Mouse (Mus musculus): Measurements from ENCODE around the gene Cntnap2. TPM values are rescaled to one million over a fixed set of nuclear protein-coding genes. Genes with fewer than 3 reads are reported as not detected.

Gene Cntnap2
- 100 to 1,000 TPM; 118 to 122 TPM for total RNA-seq (2021)

GRCm38 (mm10) chr6:45059091-45059490 lies at the start of gene Cntnap2:
Gene Cntnap2, plus strand, starts transcription at chr6:45059357.
- intact Hi-C loops (cut with DNase I), result no loop called here
- peak; percentile 47 to 61 for DNase-seq (ENCODE audit: low spot score in 2 of 2)

DNA sequence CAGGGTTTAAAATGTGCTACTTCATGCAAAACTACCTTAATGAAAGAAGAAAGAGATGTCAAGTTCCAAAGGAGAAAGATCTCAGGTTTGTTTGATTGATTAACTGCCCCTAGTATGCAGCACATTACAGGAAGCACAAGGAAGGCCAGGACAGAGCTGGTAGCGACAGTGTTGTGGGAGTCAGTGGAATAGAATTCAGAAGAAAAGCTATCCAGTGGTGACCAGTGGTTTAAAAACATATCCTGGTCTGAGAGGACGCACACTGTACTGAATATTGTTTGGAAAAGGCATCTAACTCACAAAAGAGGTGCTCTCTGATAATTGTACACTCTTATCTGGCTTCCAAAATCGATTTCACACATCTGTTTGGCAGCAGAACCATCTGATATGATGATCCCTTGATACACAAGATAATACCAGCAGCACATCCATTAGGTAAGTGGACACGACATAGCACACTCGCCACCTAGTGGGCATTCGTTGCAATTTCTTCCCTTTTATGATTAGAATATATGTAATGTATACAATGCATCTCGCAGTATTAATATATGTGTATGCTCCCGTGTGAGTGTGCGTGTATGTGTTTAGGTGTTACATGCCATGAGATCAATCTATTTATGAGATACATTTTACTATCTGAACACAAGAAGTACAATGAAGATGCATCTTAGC lies 33.0 kb upstream of the Cntnap2 start:
- DNase-seq (ENCODE audit: low spot score in 2 of 2), result peak; percentile 26 to 38
- intact Hi-C loops (cut with DNase I), result loop anchor here (2.0 to 10.0 kb wide), 3 partner anchors 934 to 1631 kb away; no protein-coding TSS in a partner anchor

- DNase-seq (ENCODE audit: low spot score in 2 of 2), result no peak
- intact Hi-C loops (cut with DNase I), result no loop called here
Measured at GRCm38 (mm10) chr6:45039454-45039853, 19.7 kb upstream of the Cntnap2 start.

DNA sequence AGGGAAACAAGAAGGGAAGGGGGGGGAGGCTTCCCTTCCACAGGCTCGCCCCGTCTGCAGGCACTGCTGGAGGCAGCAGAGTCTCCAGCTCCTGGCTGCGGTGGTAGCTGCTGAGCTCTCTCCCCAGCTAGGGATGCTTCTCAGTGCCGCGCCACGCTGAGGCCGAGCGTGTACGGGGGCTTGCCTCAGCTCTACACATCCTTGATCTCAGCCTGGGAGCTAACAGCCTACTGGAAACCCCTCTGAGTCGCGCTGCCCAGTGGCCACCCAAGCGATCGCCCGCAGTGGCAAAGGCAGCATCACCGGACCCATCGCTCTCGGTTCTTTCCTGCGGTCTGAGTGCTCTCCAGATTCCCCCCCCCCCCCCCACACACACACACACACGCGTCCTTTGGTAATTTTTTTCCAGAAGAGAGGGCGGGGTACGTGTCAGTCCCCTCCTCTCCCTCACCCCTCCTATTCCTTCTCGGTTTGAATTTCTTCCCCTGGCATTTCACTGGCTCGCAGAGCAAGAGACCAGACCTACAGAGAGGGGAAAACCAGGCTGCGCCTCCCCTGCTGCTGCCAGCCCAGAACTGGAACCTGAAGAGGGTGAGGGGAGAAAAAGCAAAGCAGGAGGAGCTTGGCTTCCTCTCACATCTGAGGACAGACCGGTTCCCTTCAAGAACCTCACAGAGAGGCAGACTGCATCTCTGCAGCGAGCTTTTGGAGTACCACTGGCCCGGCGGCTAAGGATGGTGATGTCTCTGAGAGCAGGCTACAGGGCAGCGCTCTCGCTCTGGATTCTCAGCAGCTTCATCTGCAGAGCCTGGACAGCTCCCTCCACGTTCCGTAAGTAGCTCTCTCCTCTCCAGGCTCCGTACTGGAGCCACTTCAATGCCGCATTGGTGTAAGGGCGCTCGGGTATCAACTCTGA lies 657 bp downstream of the Cntnap2 start:
- intact Hi-C loops (cut with DNase I), result loop anchor here (5.0 kb wide), 1 partner anchor 1902 kb away; no protein-coding TSS in a partner anchor
- peak; percentile 77 to 79 for DNase-seq (ENCODE audit: low spot score in 2 of 2)

DNA sequence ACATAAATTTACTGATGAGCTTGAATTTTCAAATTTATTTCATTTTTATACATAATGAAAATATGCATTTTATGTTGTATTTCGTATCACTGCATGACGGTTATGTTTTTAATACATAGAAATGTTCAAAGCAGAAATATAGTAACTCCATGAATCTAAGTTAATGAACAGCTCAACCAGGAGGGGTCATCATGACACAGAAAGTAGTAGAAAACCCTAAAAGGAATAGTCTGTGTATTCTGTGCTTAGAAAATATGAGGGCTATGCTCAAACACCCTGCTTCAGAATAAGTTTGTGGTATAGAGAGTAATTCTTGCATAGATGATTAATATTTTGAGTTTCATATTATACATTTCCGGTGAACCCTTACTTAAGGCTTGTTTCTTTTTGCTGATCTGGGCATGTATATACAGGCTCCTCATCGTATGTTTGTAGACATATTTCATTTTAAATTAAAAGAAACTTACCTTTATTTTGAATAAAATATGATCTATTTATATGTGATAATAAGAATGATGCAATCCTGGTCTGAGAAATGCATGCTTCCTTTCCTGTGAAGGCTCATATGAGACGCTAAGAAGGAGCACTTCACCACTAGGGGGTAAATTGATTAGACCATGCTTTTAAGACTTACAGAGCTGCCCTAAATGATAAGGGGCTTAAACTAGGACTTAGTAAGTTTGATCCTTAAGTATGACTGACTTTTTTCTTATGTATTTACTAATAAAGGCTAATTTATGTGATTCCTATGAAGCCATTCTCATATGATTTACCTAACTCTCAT lies 3.2 kb downstream of the Cntnap2 start:
- intact Hi-C loops (cut with DNase I), result loop anchor here (5.0 kb wide), 1 partner anchor 1900 kb away; no protein-coding TSS in a partner anchor
- DNase-seq (ENCODE audit: low spot score in 2 of 2), result no peak

DNA sequence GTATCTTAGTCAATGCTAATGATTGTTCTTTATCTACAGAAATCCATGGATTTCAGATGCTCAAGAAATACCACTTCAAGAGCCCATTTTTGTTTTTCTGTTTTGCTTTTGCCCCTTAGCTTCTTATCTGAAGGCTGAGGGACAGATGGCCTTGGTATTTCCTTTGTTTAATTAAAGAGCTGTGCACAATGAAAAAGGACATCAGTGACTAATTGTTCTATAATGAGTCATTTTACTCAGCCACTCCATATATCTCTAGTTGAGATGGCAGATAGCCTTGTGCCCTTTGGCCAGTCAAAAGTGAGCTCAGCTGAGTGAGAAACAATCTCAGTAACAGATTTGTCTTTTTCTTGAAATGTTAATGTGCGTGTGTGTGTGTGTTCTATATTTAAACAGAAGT lies 29.1 kb downstream of the Cntnap2 start:
- intact Hi-C loops (cut with DNase I), result no loop called here
- DNase-seq (ENCODE audit: low spot score in 2 of 2), result no peak

DNA sequence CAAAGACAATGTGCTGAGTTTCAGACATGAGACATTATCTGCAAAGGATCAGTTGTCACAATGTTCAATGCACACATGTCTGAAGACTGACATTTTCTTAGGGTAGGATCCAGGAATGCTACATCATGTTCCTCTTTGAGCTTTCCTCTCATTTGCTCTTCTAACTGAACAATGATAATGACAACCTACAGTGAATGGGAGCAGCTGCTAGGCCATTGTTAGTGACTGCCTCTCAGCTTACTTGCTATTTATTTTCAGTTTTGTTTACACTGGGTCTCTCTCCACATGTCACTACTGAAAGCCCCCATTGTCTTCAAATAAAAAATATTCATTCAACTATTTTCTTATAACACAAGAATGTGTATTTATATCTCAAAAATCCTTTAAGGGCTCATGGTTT lies 54.5 kb downstream of the Cntnap2 start:
- no peak for DNase-seq (ENCODE audit: low spot score in 2 of 2)
- intact Hi-C loops (cut with DNase I), result no loop called here

GRCm38 (mm10) chr6:45144882-45145281 lies 85.7 kb downstream of the Cntnap2 start:
- intact Hi-C loops (cut with DNase I), result no loop called here
- no peak for DNase-seq (ENCODE audit: low spot score in 2 of 2)

DNA sequence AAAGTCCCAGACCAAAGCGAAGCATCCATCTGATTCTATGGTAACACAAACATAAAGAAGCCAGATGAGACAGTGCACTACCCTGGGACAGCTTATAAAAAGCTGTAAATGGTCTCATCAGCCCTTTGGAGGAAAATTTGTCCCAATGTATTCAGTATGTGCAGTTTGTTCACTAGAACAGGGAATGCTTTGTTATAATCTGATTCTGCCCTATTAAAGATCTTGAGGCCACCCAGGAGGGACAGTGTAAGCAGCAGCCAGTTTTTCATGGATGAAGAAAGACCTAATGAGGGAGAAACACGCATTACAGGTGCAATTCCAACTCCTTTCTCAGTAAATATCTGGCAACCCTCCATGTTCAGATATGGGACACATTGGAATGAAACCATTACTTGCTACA lies 145.9 kb downstream of the Cntnap2 start:
- intact Hi-C loops (cut with DNase I), result no loop called here
- no peak for DNase-seq (ENCODE audit: low spot score in 2 of 2)

GRCm38 (mm10) chr6:45214330-45214729 lies 155.2 kb downstream of the Cntnap2 start:
- intact Hi-C loops (cut with DNase I), result no loop called here

DNA sequence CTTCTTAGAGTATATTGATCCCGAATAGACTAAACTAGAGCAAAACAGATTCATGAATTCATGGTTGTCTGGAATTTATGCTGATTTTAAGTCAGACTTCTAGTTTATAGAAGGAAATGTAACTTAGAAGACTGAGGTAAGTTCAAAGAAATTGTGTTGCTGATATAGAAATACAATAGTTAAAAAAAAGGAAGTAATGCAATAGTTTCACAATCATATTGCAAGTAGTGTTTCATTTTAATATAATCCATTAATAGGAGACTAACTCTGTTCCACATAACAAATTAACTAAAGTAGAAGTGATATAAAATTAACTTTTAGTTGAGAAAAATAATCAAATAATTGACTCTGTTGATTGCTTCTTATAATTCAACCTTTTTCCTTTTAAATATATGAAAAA lies 169.8 kb downstream of the Cntnap2 start:
- intact Hi-C loops (cut with DNase I), result no loop called here
- DNase-seq (ENCODE audit: low spot score in 2 of 2), result no peak

More at GRCm38 (mm10) chr6:45214330-45214729, 155.2 kb downstream of the Cntnap2 start:
- no peak for DNase-seq (ENCODE audit: low spot score in 2 of 2)

- no peak for DNase-seq (ENCODE audit: low spot score in 2 of 2)
- intact Hi-C loops (cut with DNase I), result no loop called here
Measured at GRCm38 (mm10) chr6:45232571-45232970, 173.4 kb downstream of the Cntnap2 start.

- intact Hi-C loops (cut with DNase I), result no loop called here
Measured at GRCm38 (mm10) chr6:45236531-45236930, 177.4 kb downstream of the Cntnap2 start.

DNA sequence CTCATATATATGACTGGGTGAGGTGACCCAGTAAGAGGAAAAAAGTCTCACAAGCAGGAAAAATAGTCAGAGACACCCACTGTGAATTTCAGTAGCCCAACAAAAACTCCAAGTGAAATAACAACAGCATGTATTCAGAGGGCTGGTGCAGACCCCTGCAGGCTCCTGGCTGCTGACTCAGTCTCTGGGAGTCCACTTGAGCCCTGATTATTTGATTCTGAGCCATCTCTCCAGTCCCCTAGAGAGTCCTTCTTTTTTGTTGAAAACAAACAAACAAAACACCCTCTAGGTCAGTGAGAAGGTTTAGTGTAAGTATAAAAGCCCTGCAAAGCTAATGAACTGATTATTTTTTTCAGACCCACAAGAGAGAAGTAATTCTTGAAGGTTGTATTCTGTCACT lies 179.0 kb downstream of the Cntnap2 start:
- no peak for DNase-seq (ENCODE audit: low spot score in 2 of 2)
- intact Hi-C loops (cut with DNase I), result no loop called here

More at GRCm38 (mm10) chr6:45236531-45236930, 177.4 kb downstream of the Cntnap2 start:
- no peak for DNase-seq (ENCODE audit: low spot score in 2 of 2)

GRCm38 (mm10) chr6:45241218-45241617 lies 182.1 kb downstream of the Cntnap2 start:
- DNase-seq (ENCODE audit: low spot score in 2 of 2), result no peak

GRCm38 (mm10) chr6:45244680-45245079 lies 185.5 kb downstream of the Cntnap2 start:
- no peak for DNase-seq (ENCODE audit: low spot score in 2 of 2)
- intact Hi-C loops (cut with DNase I), result no loop called here

More at GRCm38 (mm10) chr6:45241218-45241617, 182.1 kb downstream of the Cntnap2 start:
- intact Hi-C loops (cut with DNase I), result no loop called here

GRCm38 (mm10) chr6:45258047-45258446 lies 198.9 kb downstream of the Cntnap2 start:
- intact Hi-C loops (cut with DNase I), result no loop called here
- DNase-seq (ENCODE audit: low spot score in 2 of 2), result no peak

DNA sequence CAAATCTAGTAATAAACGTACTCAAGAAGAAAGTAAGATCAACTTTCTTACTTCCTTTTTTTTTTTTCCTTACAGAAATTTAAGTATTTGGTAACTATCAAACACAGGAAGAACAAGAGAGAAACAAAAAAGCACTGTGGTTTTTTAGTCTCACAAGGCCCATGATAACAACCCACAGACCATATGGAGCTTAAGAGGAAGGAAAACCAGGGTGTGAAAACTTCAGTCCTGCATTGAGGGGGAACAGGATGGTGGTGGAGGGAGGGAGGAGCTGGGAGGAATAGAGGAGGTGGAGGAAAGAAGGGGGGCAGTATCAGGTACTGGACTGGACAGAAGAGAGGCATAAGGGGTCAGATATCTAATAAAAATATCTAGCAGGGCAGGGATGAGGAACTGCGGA lies 212.4 kb downstream of the Cntnap2 start:
- intact Hi-C loops (cut with DNase I), result no loop called here
- DNase-seq (ENCODE audit: low spot score in 2 of 2), result peak; percentile 5 to 17

GRCm38 (mm10) chr6:45273259-45273775 lies 214.2 kb downstream of the Cntnap2 start:
- intact Hi-C loops (cut with DNase I), result no loop called here
- no peak for DNase-seq (ENCODE audit: low spot score in 2 of 2)

DNA sequence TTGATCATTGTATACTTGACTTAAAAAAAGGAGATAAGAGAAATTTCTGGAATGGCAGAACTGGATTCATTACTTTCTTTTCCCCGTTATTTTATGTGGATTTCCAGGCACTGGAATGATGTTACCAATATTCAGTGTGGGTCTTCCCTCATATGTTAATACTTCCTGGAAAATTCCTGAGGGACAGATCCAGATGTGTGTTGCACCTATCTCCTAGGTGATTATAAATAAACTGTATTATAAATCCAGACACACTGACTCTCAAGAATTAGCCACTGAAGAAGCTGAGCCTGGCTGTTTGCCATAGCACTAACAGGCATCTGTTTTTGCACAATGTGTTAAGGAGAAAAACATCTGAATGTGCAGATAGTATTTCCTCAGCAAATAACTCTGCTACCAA lies 231.0 kb downstream of the Cntnap2 start:
- intact Hi-C loops (cut with DNase I), result no loop called here
- DNase-seq (ENCODE audit: low spot score in 2 of 2), result no peak

Data from left cerebral cortex, postnatal 36 days (tissue).